Mouse (Mus musculus): ENCODE data around the gene Sdr42e1.
A peak's percentile ranks its signal among the peaks of the same experiment; 100 is the strongest.

Gene Sdr42e1

DNA sequence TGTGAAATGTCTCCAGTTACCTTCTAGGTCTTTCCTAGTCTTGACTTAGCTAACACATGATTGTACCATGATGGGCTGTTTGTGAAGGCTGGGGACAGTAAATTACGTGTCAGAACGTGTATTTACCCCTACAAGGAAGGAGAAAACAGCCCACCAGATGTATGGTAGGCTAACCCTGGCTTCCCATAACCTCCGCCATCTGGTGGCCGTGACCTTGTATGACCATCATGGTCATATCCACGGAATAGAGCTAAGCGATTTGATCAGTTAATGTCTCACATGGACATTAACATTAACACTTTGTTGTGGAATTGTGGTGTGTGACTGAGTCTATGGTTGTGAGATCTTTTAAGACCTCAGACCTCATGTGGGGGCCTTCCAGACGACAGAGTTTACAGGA, 14.5 kb downstream of the Sdr42e1 start:
- no peak for DNase-seq

DNA sequence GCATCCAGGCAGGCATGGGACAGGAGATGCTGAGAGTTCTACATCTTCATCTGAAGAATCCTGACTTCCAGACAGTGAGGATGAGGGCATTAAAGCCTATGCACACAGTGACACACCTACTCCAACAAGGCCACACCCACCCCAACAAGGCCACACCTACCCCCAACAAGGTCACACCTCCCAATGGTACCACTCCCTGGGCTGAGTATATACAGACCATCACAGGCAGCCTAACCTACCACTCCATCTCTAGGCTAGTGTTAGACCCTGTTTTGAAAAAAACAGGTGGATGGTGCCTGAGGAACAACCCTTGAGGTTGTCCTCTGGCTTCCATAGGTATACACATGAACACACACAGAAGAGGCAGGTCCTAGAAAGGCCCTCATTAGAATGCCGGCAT, 21.2 kb downstream of the Sdr42e1 start:
- DNase-seq, result no peak

DNA sequence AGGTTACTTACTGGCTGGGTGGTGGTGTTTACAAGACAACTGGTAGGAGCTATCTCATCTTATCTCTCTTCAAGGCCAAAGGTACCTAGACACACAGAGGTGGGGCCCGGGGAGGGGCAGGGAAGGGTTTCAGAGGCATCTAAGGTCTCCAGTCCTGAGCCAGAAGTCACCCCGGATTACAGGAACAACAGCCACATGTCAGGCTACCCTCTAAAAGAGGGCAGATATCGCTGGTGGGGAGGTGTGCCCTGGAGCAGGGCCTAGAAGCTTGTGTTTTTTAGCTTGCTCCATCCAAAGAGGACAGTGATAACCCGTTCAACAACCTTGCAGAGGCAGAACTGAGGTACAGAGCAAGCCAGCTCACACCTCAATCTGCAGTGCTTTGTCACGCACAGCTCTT, 27.0 kb downstream of the Sdr42e1 start:
- no peak for DNase-seq

DNA sequence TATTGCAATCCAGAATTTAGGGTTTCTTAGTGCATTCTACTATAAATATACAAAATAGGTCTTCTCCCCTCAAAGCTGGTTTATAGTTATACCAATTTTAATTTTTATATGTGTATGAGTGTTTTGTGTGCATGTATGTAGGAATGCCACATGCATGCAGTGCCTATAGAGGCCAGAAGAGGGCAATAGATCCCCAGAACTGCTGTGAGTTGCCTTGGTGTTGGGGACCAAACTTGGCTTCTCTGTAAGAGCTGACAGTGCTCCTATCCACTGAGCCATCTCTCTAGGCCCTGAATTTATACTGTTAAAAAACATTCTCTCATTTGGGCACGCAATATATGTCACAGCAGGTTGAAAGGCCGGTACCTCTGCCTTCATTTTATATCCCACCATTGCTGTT, 27.5 kb downstream of the Sdr42e1 start:
- peak in 1 of 2 experiments; percentile 63 for DNase-seq

DNA sequence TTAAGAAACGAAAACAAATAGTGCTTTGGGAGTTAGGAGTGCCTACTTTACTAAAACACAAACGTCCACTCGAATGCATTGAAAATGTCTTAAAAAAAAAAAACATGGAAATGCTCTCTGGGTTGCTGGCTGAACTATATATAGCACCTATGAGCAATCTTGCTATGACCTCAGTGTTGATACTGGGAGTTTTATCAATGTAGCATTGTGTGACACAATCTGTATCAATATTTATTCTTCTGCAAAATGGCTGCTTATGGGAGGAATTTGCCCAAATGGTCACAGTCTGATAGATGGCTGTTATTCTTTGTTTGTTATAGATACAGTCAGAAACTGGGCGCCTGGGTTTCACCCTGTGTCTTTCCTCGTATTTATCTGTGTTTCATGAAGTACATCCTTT, 28.0 kb downstream of the Sdr42e1 start:
- no peak for DNase-seq

DNA sequence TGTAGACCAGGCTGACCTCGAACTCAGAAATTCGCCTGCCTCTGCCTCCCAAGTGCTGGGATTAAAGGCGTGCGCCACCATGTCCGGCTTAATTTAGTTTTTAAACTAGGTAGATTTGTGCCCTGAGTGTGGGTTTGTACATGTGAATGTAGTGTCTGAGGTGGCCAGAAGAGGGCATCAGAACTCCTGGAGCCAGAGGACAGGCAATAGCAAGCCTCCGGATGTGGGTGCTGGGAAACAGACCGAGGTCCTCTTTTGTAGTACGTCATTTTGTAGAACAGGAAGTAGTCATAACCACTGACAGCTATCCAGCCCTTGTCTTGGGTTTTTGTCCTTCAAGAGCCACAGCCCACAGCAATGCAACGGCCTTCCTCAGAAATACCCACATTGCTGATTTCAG, 33.9 kb downstream of the Sdr42e1 start:
- DNase-seq, result no peak

DNA sequence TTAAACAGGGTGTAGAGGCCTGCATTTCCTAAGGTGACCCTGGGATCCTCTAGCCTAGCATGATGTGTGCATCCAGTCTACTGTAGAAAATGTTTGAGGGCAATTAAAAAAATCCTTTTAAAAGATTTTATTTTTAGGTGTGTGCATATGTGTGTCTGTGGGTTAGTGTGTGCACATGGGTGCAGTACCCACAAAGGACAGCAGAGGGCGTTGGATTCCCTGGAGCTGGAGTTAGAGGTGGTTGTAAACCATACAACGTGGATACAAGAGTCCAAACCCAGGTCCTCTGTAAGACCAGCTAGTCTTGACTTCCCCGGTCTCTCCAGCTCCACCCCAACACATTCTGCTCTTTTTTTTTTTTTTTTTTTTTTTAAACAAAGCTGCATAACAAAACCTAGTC, 36.0 kb downstream of the Sdr42e1 start:
- DNase-seq, result no peak

DNA sequence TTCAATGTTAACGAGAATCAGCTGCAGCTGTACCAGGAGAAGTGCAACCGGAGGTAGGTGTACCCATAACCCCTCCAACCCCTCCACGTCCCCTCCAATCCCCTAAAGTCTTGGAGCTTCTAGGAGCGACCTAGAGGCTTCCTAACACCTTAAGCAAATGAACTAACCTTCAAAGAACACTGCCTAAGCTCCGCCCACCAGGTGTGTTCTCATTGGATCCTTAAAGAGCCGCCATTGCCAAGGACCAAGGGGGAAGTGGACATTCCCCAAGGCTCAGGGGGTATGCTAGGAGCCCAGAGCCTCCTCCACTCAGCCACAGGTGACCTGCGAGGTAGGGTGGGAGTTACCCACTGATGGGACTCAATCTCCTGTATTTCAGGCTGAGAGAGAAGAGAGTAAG, 39.1 kb downstream of the Sdr42e1 start:
- DNase-seq, result no peak

DNA sequence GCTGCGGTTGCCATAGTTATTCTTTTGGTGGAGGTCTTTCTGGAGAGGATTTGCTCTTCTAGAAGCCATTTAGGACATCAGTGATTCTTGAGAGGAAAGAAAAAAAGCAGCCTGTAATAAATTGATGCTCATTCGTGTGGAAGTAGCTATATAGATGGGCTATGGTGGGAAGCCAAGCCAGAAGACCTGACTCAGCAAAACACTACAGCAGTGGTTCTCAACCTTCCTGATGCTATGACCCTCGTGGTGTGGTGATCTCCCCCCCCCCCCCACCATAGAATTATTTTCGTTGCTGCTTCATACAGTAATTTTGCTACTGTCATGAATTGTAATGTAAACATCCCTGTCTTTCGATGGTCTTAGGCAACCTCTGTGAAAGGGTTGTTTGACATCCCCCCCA, 41.0 kb downstream of the Sdr42e1 start:
- DNase-seq, result no peak

DNA sequence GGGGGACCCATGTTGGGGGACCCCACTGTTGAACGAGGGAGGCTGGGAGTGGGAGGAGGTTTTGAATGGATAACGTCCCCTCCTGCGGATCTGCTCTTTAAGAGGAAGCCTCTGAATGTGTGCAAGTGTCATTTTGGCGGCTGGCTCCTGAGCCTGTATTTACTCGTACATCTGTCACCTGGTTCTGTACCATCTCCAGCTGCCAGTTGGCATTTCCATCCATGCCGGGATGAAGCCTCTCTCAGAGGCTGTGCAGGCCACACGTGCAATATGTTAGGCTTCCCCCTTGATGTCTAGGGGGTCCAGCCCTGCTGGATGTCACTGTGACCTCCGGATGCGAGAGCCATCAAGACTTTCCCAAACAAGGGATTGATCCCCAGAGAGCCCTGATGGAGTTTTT, 46.4 kb downstream of the Sdr42e1 start:
- no peak for DNase-seq

DNA sequence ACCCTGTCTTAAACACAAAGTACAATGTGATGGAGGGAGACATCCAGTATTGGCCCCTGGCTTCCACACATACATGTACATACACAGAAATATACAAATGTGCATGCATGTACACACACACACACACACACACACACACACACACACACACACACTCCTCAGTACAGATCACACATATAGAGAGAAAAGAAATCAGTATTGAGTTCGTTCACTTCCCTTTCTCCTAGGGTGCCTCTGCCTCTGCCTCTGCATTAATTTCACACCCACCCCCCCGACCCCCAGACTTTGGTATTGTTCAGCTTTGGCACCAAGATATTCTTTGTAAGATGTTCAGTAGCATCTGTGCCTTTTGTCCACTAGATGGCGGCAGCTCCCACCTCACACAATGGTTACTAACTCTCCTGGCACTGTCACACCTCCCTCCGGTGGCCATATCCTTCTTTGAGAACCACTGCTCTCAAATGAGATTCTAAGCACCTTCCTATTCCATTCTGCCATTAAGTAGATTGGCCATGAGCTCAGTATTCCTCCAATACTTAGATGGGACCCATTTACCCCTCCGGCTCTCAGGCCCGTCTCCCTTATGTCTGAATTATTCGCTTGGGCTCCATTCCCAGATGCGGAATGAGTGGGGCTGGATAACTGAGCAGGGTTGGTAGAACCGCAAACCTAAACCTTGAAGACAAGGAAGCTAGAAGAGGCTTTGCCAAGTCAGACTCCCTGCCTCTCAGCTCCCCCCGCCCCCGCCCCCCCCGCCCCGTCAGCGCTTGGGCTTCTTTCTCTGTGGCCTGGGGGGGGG, 47.2 kb downstream of the Sdr42e1 start:
- DNase-seq, result peak in 1 of 2 experiments; percentile 45

DNA sequence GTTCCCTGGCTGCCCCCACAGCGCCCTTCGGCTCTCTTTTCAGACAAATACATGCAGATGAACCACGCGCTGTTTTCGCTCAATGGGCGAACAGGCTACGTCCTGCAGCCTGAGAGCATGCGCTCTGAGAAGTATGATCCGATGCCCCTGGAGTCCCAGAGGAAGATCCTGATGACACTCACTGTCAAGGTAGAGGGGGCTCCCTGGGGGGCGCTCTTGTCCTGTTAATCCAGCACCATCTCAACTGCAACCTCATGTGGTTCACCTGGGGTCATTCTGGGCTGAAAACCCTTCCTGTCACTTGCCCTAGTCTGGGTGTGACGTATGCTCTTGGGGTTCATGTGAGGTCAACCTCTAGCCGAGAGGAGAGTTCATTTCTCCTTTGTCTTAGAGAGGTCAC, 60.6 kb downstream of the Sdr42e1 start:
- DNase-seq, result no peak

Measured in lung, postnatal 4 days (tissue).